Mouse (Mus musculus): Measurements from ENCODE around the gene Hes7. TPM values are rescaled to one million over a fixed set of nuclear protein-coding genes. Genes with fewer than 3 reads are reported as not detected.

Hes7 gene
- total RNA-seq, 2 experiments from 2014 or later, result 0.15 TPM; not detected in 1

- peak; percentile 94 for DNase-seq
Observed at GRCm38 (mm10) chr11:69088103-69088855, 31.9 kb upstream of the Hes7 start, which contains the start of gene Vamp2. Vamp2 (plus strand) TSS chr11:69088490.

GRCm38 (mm10) chr11:69088856-69089615, 31.2 kb upstream of the Hes7 start:
- DNase-seq, result no peak

GRCm38 (mm10) chr11:69089616-69090290, 30.5 kb upstream of the Hes7 start:
- DNase-seq, result peak in 1 of 2 experiments; percentile 40

DNA sequence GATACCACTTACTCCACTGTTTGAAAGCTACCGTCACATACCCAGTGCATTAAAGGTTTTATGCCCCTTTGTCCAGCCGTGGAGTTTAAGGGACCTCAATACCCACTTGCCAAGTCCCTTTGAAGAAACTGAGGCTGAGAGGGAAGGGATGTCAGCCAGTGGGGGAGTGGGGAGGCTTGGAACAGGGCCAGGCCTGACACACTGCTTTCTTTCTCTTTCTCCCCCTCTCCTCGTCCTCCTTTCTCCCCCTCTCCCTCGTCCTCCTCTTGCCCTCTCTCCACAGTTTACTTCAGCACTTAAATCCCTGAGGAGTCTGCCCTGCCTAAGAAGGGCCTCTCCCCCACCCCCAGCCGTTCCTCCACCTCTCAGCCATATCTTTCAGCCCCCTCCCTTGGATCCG, 29.8 kb upstream of the Hes7 start:
- DNase-seq, result no peak

DNA sequence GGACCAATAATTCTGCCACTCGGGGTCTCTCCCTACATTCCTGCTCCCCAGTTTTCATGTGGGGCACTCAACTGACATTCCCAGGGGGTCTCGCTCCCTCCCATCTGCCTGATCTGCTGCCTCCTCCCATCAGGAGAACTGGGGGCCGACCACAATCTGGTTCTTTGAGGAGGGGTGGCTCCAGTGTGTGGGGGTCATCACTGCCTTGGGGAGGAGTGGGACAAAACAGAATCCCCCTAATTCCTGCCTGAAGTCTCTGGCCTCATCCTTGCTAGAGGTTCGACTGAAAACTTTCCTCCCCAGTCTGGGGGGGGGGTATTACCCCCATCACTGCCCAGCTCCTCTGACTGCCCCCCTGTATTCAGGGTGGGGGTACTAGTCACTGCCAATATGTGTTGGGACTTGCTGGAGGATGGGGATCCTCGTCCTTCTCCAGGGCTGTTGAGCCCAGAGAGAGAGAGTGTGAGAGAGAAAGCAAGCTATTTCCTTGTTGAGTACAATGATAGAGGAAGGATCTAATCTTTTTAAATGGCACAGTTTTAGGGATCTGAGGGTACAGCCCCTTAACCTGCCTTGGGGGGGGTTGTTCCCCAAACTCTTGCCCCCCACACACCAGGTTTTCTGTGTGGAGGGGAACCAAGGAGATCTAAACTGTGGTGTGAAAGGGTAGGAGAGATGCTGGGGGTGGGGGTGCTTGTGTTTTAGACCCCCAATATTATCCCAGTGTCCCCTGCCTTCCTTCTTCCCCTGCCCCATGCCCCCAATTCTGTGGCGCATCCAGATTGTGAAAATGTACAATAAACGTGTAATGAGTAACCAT, 28.4 kb upstream of the Hes7 start:
- peak in 1 of 2 experiments; percentile 12 for DNase-seq

DNA sequence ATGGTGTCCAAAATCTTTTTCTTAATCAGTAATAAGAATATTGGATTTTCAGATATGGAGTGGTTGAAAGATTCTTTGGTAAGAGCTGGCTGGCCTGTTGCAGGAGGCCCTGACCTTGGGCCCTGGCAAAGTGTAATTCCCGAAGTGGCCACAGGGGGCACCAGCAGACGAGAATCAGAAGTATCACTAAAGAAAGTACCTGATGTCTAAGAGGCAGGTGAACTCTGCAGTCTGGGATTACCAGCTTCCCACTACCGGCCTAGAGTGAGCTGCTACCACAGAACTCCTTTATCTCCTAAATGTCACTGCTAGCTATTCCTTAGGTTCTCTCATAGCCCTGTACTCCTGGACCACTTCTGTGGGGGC, 27.8 kb upstream of the Hes7 start:
- peak; percentile 86 to 97 for DNase-seq

GRCm38 (mm10) chr11:69092871-69093270, 27.3 kb upstream of the Hes7 start:
- no peak for DNase-seq

- peak in 1 of 2 experiments; percentile 33 for DNase-seq
Observed at GRCm38 (mm10) chr11:69093856-69094255, 26.3 kb upstream of the Hes7 start.

- peak; percentile 99 to 100 for DNase-seq
Observed at GRCm38 (mm10) chr11:69094697-69095429, 25.3 kb upstream of the Hes7 start, which contains the start of gene Per1. Per1 (plus strand) TSS chr11:69095217.

DNA sequence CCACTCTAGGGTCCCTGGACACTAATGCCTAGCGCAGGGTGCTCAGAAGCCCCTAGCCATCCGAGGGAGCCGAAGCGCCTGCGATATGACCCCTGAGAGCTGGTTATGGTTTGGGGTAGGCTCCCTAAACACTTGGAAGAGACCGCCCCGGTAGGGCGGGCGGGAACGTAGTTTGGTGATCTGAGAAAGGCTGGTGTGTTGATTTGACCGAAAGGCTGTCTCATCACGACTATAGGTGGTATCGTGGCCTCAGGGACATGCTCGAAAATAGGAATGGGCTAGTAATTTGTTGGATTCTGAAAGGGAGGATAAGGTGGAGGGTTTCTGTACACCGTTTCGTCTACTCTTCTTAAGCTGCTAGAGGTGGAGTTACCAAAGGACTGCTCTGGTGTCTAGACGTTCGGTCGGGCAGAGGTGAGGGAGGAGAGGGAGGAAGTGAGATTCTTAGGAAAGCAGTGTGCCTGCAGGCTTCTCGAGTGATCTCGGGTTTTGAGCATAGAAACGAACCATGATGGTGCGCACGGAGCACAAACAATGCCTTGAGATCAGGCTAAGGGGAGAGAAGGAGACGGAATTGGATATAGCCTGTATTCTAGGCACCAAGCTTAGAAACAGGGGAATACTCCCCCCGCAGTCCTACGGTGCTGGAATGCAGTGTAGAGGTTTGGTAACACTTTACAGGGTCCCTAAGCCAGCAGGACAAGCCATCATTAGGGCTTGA, 24.5 kb upstream of the Hes7 start:
- DNase-seq, result peak; percentile 62 to 81

DNA sequence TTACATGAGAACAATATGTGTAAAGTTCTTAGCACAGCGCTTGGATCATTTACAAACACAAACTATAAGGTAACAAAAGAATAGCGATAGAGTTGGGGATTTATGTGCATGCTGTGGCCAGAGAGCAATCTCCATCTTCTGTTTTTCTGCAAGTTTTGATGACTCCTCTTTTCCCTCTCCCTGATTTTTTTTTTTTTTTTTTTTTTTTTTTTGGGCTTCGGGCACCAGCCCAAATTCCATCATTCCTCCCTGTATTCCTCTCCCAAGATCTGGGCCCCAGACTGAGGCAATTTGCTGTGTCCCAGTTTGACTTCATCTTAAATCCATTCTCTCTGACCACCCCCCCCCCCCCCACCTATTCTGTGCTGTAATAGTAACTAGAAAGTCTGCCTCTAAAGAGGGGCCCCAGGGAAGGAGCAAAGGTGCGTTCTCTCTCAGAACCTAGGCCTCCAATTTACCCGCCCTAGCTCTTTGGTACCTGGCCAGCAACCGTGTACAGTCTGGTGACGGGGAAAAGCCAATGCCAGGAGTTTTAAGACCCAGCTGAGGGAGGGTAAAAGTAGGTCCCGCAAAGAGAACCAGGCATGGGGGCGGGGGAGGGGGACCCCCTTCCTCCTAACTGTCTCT, 23.7 kb upstream of the Hes7 start:
- DNase-seq, result no peak

DNA sequence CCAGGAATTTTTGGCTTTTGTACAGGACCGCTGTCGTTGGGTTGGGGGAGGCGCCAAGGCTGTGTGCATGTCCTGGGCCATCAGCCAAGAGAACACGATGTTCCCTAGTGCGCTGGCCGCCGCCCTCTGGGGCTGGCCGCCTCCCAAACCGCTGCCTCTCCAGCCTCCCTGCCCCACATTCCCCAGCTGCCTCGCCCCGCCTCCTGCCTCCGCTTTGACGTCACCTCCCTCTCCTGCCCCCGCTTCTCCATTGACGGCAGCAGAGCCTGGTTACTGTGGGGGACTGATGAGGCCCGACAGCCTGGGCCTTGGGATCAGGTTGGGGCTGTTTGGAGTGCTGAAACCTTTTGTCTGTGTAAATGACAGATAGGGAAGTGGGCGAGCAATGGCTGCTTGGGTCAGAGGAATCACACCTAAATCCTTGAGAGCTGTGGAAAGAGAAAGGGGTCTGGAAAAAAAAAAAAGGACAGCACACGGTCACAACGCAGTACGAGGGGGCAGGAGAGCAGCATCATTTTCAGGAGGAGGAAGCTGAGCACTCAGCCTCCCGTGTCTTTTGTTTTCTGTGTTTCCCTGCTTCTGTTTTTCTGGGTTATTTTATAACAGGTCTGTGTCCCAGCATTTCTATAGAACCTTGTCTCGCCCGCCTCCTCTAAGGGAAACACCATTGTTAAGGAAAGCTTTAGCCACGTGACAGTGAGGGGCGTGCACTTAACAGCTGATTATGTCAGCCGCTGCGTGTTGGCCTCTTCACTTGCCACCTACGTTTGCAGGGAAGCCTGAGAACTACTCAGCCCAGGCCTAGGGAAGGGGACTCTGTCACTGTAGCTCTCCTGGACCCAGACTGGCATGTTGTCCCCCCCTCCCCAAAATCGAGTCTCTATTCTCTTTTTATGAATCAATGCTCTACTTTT, 23.0 kb upstream of the Hes7 start:
- DNase-seq, result peak; percentile 100

DNA sequence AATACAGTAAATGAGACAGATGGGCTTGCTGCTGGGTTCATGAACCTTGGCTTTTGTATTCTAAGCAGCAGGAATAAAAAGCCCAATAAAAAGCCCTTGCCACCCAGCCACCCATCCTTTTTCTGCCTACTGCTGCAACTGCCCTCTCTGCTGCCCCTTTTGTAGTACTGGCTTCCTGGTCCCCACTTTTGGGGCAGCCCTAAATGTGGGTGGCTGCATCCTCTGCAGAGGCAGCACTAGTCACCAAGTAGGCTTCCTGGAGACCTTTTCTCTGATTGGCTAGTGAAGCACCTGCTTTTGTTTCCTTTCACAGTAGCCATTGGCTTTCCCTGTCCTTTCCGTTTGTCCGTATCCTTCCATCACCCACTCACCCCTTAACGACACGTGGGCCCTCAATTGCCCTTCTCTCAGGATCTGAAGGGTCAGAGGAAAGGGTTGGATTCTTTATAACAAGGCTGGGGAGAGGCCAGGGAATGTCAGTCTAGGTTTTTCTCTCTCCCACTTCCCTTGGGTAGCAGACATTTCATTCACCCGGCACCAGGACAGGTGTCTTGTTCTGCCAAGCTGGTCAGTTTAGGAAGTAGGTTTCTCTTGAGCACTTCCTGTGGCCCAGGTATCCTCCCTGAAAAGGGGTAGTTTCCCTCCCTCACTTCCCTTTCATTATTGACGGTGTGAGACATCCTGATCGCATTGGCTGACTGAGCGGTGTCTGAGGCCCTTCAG, 22.0 kb upstream of the Hes7 start:
- DNase-seq, result no peak

DNA sequence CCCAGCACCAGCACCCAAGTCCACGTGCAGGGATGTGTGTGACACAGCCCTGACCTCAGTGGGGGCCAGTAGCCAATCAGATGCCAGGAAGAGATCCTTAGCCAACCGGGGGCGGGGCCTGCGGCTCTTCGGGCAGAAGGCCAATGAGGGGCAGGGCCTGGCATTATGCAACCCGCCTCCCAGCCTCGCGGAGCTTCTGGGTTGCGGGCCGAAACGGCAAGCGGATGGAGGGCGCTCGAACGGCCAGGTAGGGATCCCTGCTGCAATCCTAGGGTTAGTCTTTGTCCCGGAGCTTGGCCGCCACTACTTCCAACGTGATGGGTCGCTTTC, 21.5 kb upstream of the Hes7 start:
- peak; percentile 99 for DNase-seq

GRCm38 (mm10) chr11:69099177-69099914, 20.9 kb upstream of the Hes7 start:
- peak; percentile 95 to 96 for DNase-seq

DNA sequence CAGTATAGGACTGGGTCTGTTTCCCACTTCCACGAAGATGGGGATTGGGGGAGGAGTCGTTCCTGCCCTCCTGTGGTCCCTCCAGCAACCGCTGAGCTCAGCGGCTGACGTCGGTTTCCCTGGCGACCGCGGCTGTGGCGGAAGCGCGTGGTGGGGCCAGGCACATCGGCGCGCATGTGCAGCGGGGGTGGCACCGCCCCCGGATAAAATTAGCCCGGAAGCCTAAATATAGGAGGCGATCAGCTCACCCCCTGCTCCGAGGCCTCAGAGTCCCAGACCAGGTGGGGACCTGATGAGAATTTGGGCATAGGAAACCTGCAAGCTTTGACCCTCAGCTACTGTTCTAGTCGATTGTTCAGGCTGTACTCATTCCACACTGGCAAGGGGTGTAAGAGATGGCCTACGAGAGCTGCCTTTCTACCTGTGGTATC, 20.3 kb upstream of the Hes7 start:
- DNase-seq, result peak; percentile 96 to 98

- DNase-seq, result peak in 1 of 2 experiments; percentile 32
Observed at GRCm38 (mm10) chr11:69100639-69101360, 19.4 kb upstream of the Hes7 start.

Measured in heart, adult 18-20 months (tissue).